Mouse (Mus musculus) urinary bladder, adult 2 months (tissue): Measurements from ENCODE around the gene Immp1l. TPM values are rescaled to one million over a fixed set of nuclear protein-coding genes. Genes with fewer than 3 reads are reported as not detected.

Experiments used
- DNase-seq: peaks from one replicate; pipeline ENCODE4 v3.0.0; 2022; ENCODE audit warnings: low spot score
- polyA plus RNA-seq: library from polyadenylated mRNA; depleted of rRNA; stranded (reverse); fragments of >200 nt; gene quantifications from 2 replicates; pipeline ENCODE4 v1.2.3, GENCODE M21; 2012; rRNA removed

Immp1l gene
- polyA plus RNA-seq, result 56.1 and 62.5 TPM in 2 replicates

GRCm38 (mm10) chr2:105903896-105904756 is at the start of gene Immp1l, which contains the start of gene Elp4:
Gene Immp1l, plus strand, starts transcription at chr2:105904638.
Gene Elp4, minus strand, starts transcription at chr2:105904564.
- DNase-seq, result peak; percentile 88

GRCm38 (mm10) chr2:105854740-105855139 is 49.7 kb upstream of the Immp1l start:
- no peak for DNase-seq

- DNase-seq, result no peak
Measured at GRCm38 (mm10) chr2:105873403-105873802, 31.0 kb upstream of the Immp1l start.

- DNase-seq, result no peak
Measured at GRCm38 (mm10) chr2:105890816-105891215, 13.6 kb upstream of the Immp1l start.

- DNase-seq, result no peak
Measured at GRCm38 (mm10) chr2:105904757-105905146, 314 bp downstream of the Immp1l start.

- DNase-seq, result no peak
Measured at GRCm38 (mm10) chr2:105908351-105908750, 3.9 kb downstream of the Immp1l start.

GRCm38 (mm10) chr2:105910611-105911010 is 6.2 kb downstream of the Immp1l start:
- DNase-seq, result no peak

- DNase-seq, result no peak
Measured at GRCm38 (mm10) chr2:105913655-105914366, 9.4 kb downstream of the Immp1l start.

GRCm38 (mm10) chr2:105916671-105917070 is 12.2 kb downstream of the Immp1l start:
- no peak for DNase-seq

GRCm38 (mm10) chr2:105917623-105918346 is 13.3 kb downstream of the Immp1l start:
- DNase-seq, result no peak

- no peak for DNase-seq
Measured at GRCm38 (mm10) chr2:105950131-105950530, 45.7 kb downstream of the Immp1l start.

GRCm38 (mm10) chr2:105951350-105951940 is 47.0 kb downstream of the Immp1l start:
- no peak for DNase-seq

- no peak for DNase-seq
Measured at GRCm38 (mm10) chr2:105953862-105954261, 49.4 kb downstream of the Immp1l start.

- no peak for DNase-seq
Measured at GRCm38 (mm10) chr2:105963447-105963846, 59.0 kb downstream of the Immp1l start.

GRCm38 (mm10) chr2:105973941-105974340 is 69.5 kb downstream of the Immp1l start:
- DNase-seq, result no peak

GRCm38 (mm10) chr2:105978065-105978464 is 73.6 kb downstream of the Immp1l start:
- no peak for DNase-seq

- no peak for DNase-seq
Measured at GRCm38 (mm10) chr2:105985206-105985605, 80.8 kb downstream of the Immp1l start.

- DNase-seq, result no peak
Measured at GRCm38 (mm10) chr2:105987131-105987530, 82.7 kb downstream of the Immp1l start.

- DNase-seq, result no peak
Measured at GRCm38 (mm10) chr2:105987999-105988398, 83.6 kb downstream of the Immp1l start.

- peak; percentile 74 for DNase-seq
Measured at GRCm38 (mm10) chr2:106002835-106003739, 98.6 kb downstream of the Immp1l start, which contains the start of gene Dnajc24. Gene Dnajc24, minus strand, starts transcription at chr2:106003549.

GRCm38 (mm10) chr2:106008415-106008814 is 104.0 kb downstream of the Immp1l start:
- no peak for DNase-seq
